Mouse (Mus musculus) spleen, adult 2 months (tissue): ENCODE results near the gene Camta1.

Experiments used
- CTCF ChIP-seq: fragments of 200-500 bp; IDR thresholded peaks from 2 replicates; pipeline ENCODE4 v1.5.1; 2011; ENCODE audit warnings: mild to moderate bottlenecking, inconsistent platforms; ENCODE audit not compliant: insufficient read depth, insufficient read length, insufficient replicate concordance; ENCODE audit errors: extremely low read depth
- POLR2A ChIP-seq: fragments of 200-500 bp; IDR thresholded peaks from 2 replicates; pipeline ENCODE4 v1.6.1; 2011; ENCODE audit warnings: low read depth, low read length, inconsistent platforms

DNA sequence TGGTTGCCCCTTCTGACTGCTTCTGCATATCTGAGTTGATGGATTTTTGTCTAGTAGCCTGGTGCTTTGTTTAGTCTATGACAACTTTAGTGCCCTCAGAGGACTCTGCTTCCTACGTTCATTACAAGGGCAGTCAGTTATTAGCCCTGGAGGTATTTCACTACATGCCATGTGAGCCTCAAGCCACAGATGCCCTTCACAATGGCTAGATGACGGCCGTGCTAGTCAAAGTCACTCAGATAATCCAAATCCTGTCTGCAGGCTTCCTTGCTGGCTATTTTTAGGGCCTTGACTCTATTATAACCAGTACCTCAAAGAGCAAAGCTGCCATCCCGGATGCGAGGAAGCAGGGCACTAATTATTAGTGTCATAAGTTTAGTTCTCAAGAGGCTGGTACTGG lies 778.6 kb downstream of the Camta1 start:
- TF ChIP-seq POLR2A (no peak), CTCF (no peak)
